ENCODE assay signal across 13 mouse cellular contexts in genomic region chr19:4229451-4230076, GRCm38 (mm10). TPM values are rescaled to one million over a fixed set of nuclear protein-coding genes. Genes with fewer than 3 reads are reported as not detected.
A peak's percentile ranks its signal among the peaks of the same experiment; 100 is the strongest.
DNase-seq lines count a peak whose midpoint lies in the region; ATAC-seq and TF ChIP-seq lines count a peak whose summit lies in the region.
"Had no signal": no experiment of that assay in that cellular context is flagged by ENCODE, and none has a peak within 500 bp of the region (broad histone marks: within the 10 kb centered on the region; RNA-seq: fewer than 3 reads in every experiment).

No protein-coding gene starts in this region.

- H3K27me3 ChIP-seq in forebrain, embryonic 13.5 days, result peaks cover 36% of the 10 kb centered on the region
- peaks cover 18% of the 10 kb centered on the region for H3K27me3 ChIP-seq in forebrain, embryonic 15.5 days
- H3K27me3 ChIP-seq in kidney, postnatal 0 days (ENCODE audit: insufficient read depth, low read length), result no peaks in the 10 kb centered on the region; the same call in 1 of the 2 replicates
- H3K27me3 ChIP-seq in C2C12 (ENCODE audit: control insufficient read depth, insufficient read depth, insufficient read length), result no peaks in the 10 kb centered on the region
- no peaks in the 10 kb centered on the region for H3K27me3 ChIP-seq in intestine, embryonic 15.5 days (replicated peaks)

- TF ChIP-seq CTCF in kidney, postnatal 0 days (IDR thresholded peaks at IDR 0.05; ENCODE audit: low read depth), result no peak
- no peak for TF ChIP-seq CTCF in C2C12 (IDR thresholded peaks at IDR 0.05; ENCODE audit: control insufficient read depth, insufficient read depth, insufficient read length)

- peak; percentile 52 for DNase-seq in kidney, postnatal 0 days (ENCODE audit: low spot score)
- DNase-seq in kidney, postnatal 14 days, result no peak
- DNase-seq in natural killer cell, adult 2 months (ENCODE audit: low spot score in 2 of 2), result no peak
- DNase-seq in c-Kit-positive CD71-positive TER-119-positive erythroid progenitor cells, embryonic 14.5 days (ENCODE audit: low spot score), result no peak

- no peaks in the 10 kb centered on the region for H3K9me3 ChIP-seq in forebrain, embryonic 13.5 days (replicated peaks)
- H3K9me3 ChIP-seq in forebrain, embryonic 15.5 days, result no peaks in the 10 kb centered on the region
- no peaks in the 10 kb centered on the region for H3K9me3 ChIP-seq in kidney, postnatal 0 days (replicated peaks; ENCODE audit: low read length)
- H3K9me3 ChIP-seq in intestine, embryonic 15.5 days, result no peaks in the 10 kb centered on the region

- no peaks in the 10 kb centered on the region for H3K36me3 ChIP-seq in forebrain, embryonic 13.5 days (ENCODE audit: poor library complexity, severe bottlenecking)
- H3K36me3 ChIP-seq in forebrain, embryonic 15.5 days, result no peaks in the 10 kb centered on the region
- no peaks in the 10 kb centered on the region for H3K36me3 ChIP-seq in kidney, postnatal 0 days (ENCODE audit: insufficient read depth, low read length)
- no peaks in the 10 kb centered on the region for H3K36me3 ChIP-seq in C2C12 (ENCODE audit: control insufficient read depth, insufficient read depth)
- no peaks in the 10 kb centered on the region for H3K36me3 ChIP-seq in intestine, embryonic 15.5 days

- no peak for ATAC-seq in forebrain, embryonic 13.5 days
- no peak for ATAC-seq in forebrain, embryonic 15.5 days (replicated peaks)
- peak; percentile 11; the same call in 1 of the 2 replicates for ATAC-seq in kidney, postnatal 0 days (replicated peaks; ENCODE audit: low FRiP score, low read depth)
- peak; percentile 29; the same call in 1 of the 2 replicates for ATAC-seq in intestine, embryonic 15.5 days
- ATAC-seq: CD4-positive, CD25-positive, alpha-beta regulatory T cell, adult 4 months had no signal

- H3ac ChIP-seq in C2C12 (ENCODE audit: control insufficient read depth, insufficient read length, low read depth), result peak overlapping the region; percentile 72

- H3K27ac ChIP-seq in forebrain, embryonic 13.5 days, result no peak overlapping the region
- H3K27ac ChIP-seq in forebrain, embryonic 15.5 days (replicated peaks), result no peak overlapping the region
- H3K27ac ChIP-seq in kidney, postnatal 0 days, result peak overlapping the region; percentile 93; the same call in 1 of the 2 replicates
- peak overlapping the region; percentile 44; the same call in 1 of the 2 replicates for H3K27ac ChIP-seq in intestine, embryonic 15.5 days

- no peaks in the 10 kb centered on the region for H3K79me3 ChIP-seq in C2C12 (ENCODE audit: low read depth)

- H3K4me2 ChIP-seq in forebrain, embryonic 13.5 days, result no peak overlapping the region
- no peak overlapping the region for H3K4me2 ChIP-seq in forebrain, embryonic 15.5 days (replicated peaks)
- H3K4me2 ChIP-seq in kidney, postnatal 0 days (ENCODE audit: low read length), result no peak overlapping the region
- H3K4me2 ChIP-seq in intestine, embryonic 15.5 days (replicated peaks), result peak overlapping the region; percentile 39

- H3K4me3 ChIP-seq in forebrain, embryonic 13.5 days, result no peak overlapping the region
- no peak overlapping the region for H3K4me3 ChIP-seq in forebrain, embryonic 15.5 days
- no peak overlapping the region for H3K4me3 ChIP-seq in kidney, postnatal 0 days (replicated peaks; ENCODE audit: low read depth, low read length)
- no peak overlapping the region for H3K4me3 ChIP-seq in C2C12 (ENCODE audit: insufficient read depth, poor library complexity, severe bottlenecking)
- H3K4me3 ChIP-seq in intestine, embryonic 15.5 days (replicated peaks), result no peak overlapping the region

- H3K9ac ChIP-seq in forebrain, embryonic 13.5 days, result peak overlapping the region; percentile 12; the same call in 1 of the 2 replicates
- no peak overlapping the region for H3K9ac ChIP-seq in forebrain, embryonic 15.5 days (replicated peaks)
- no peak overlapping the region for H3K9ac ChIP-seq in kidney, postnatal 0 days (ENCODE audit: low read depth, low read length)
- peak overlapping the region; percentile 11; the same call in 1 of the 2 replicates for H3K9ac ChIP-seq in intestine, embryonic 15.5 days

- H3K4me1 ChIP-seq in forebrain, embryonic 13.5 days, result peaks cover 10% of the 10 kb centered on the region
- H3K4me1 ChIP-seq in forebrain, embryonic 15.5 days, result peaks cover 13% of the 10 kb centered on the region
- peaks cover 20% of the 10 kb centered on the region for H3K4me1 ChIP-seq in kidney, postnatal 0 days (replicated peaks; ENCODE audit: insufficient read depth, low read length)
- H3K4me1 ChIP-seq in intestine, embryonic 15.5 days (replicated peaks), result peaks cover 31% of the 10 kb centered on the region

- H3K79me2 ChIP-seq in C2C12 (ENCODE audit: control insufficient read depth, insufficient read depth), result peaks cover 12% of the 10 kb centered on the region

- 51% methylated on average over 9 of the region's 9 CpGs for WGBS in forebrain, embryonic 13.5 days
- 46% methylated on average over 9 of the region's 9 CpGs for WGBS in forebrain, embryonic 15.5 days
- 39% methylated on average over 9 of the region's 9 CpGs for WGBS in kidney, postnatal 0 days
- WGBS in intestine, embryonic 15.5 days, result 25% methylated on average over 9 of the region's 9 CpGs

TF ChIP-seq in C2C12, 6 proteins besides CTCF, POLR2A, EP300 and RAD21:
- TF ChIP-seq MAX (IDR thresholded peaks at IDR 0.05) (no peak), FOSL1 (IDR thresholded peaks at IDR 0.05; ENCODE audit: insufficient read depth, low read length, poor library complexity, severe bottlenecking) (no peak), CEBPB (IDR thresholded peaks at IDR 0.05; ENCODE audit: low read depth) (no peak), MYOG (IDR thresholded peaks at IDR 0.05; ENCODE audit: control insufficient read depth, extremely low read depth, insufficient read length) (no peak), USF1 (IDR thresholded peaks at IDR 0.05; ENCODE audit: low read depth) (no peak)

RNA-seq across cellular contexts. Expression of gene Pold4, which starts 2.1 kb away (rescaled TPM):
- 13.1 and 14.2 TPM in 2 replicates for polyA plus RNA-seq in forebrain, embryonic 13.5 days (2015; fragmentation: Nextera tagmentation; extraction: Ambion mirVana)
- polyA plus RNA-seq in forebrain, embryonic 15.5 days (2015; fragmentation: Nextera tagmentation; extraction: Ambion mirVana), result 17.2 and 18.1 TPM in 2 replicates
- 40.9 and 43.6 TPM in 2 replicates for polyA plus RNA-seq in kidney, postnatal 0 days (2015; fragmentation: Nextera tagmentation; extraction: Ambion mirVana)
- 112 TPM for polyA plus RNA-seq in C2C12 (2012; fragmentation: generic; extraction: Trizol)
- 35.0 and 40.8 TPM in 2 replicates for polyA plus RNA-seq in intestine, embryonic 15.5 days (2015; fragmentation: Nextera tagmentation; extraction: Ambion mirVana)

RNA-seq across cellular contexts. Expression of gene AC109138.7, which starts 15.4 kb away (rescaled TPM):
- not detected in 2 replicates for polyA plus RNA-seq in forebrain, embryonic 13.5 days (2015; fragmentation: Nextera tagmentation; extraction: Ambion mirVana)
- not detected in 2 replicates for polyA plus RNA-seq in forebrain, embryonic 15.5 days (2015; fragmentation: Nextera tagmentation; extraction: Ambion mirVana)
- polyA plus RNA-seq in kidney, postnatal 0 days (2015; fragmentation: Nextera tagmentation; extraction: Ambion mirVana), result not detected in 2 replicates
- 0.90 TPM for polyA plus RNA-seq in C2C12 (2012; fragmentation: generic; extraction: Trizol)
- not detected in 2 replicates for polyA plus RNA-seq in intestine, embryonic 15.5 days (2015; fragmentation: Nextera tagmentation; extraction: Ambion mirVana)
- polyA plus RNA-seq: CD4-positive, CD25-positive, alpha-beta regulatory T cell, adult 4 months; embryonic facial prominence, embryonic 11.5 days; heart, embryonic 14.5 days; large intestine, adult 2 months; urinary bladder, adult 2 months had no signal

RNA-seq across cellular contexts. Expression of gene Clcf1, which starts 15.5 kb away (rescaled TPM):
- 0.63 and 0.76 TPM in 2 replicates for polyA plus RNA-seq in forebrain, embryonic 13.5 days (2015; fragmentation: Nextera tagmentation; extraction: Ambion mirVana)
- polyA plus RNA-seq in forebrain, embryonic 15.5 days (2015; fragmentation: Nextera tagmentation; extraction: Ambion mirVana), result 0.39 and 0.43 TPM in 2 replicates
- polyA plus RNA-seq in kidney, postnatal 0 days (2015; fragmentation: Nextera tagmentation; extraction: Ambion mirVana), result 6.5 and 6.7 TPM in 2 replicates
- polyA plus RNA-seq in C2C12 (2012; fragmentation: generic; extraction: Trizol), result 24.8 TPM
- 5.7 and 5.9 TPM in 2 replicates for polyA plus RNA-seq in intestine, embryonic 15.5 days (2015; fragmentation: Nextera tagmentation; extraction: Ambion mirVana)

RNA-seq across cellular contexts. Expression of gene Rad9a, which starts 28.1 kb away (rescaled TPM):
- polyA plus RNA-seq in forebrain, embryonic 13.5 days (2015; fragmentation: Nextera tagmentation; extraction: Ambion mirVana), result 28.9 and 34.7 TPM in 2 replicates
- polyA plus RNA-seq in forebrain, embryonic 15.5 days (2015; fragmentation: Nextera tagmentation; extraction: Ambion mirVana), result 22.6 and 25.2 TPM in 2 replicates
- 22.8 and 25.7 TPM in 2 replicates for polyA plus RNA-seq in kidney, postnatal 0 days (2015; fragmentation: Nextera tagmentation; extraction: Ambion mirVana)
- polyA plus RNA-seq in C2C12 (2012; fragmentation: generic; extraction: Trizol), result 33.3 TPM
- polyA plus RNA-seq in intestine, embryonic 15.5 days (2015; fragmentation: Nextera tagmentation; extraction: Ambion mirVana), result 29.3 and 30.5 TPM in 2 replicates

RNA-seq across cellular contexts. Expression of gene Ppp1ca, which starts 37.7 kb away (rescaled TPM):
- 664 and 700 TPM in 2 replicates for polyA plus RNA-seq in forebrain, embryonic 13.5 days (2015; fragmentation: Nextera tagmentation; extraction: Ambion mirVana)
- polyA plus RNA-seq in forebrain, embryonic 15.5 days (2015; fragmentation: Nextera tagmentation; extraction: Ambion mirVana), result 560 and 578 TPM in 2 replicates
- polyA plus RNA-seq in kidney, postnatal 0 days (2015; fragmentation: Nextera tagmentation; extraction: Ambion mirVana), result 804 and 864 TPM in 2 replicates
- 819 TPM for polyA plus RNA-seq in C2C12 (2012; fragmentation: generic; extraction: Trizol)
- polyA plus RNA-seq in intestine, embryonic 15.5 days (2015; fragmentation: Nextera tagmentation; extraction: Ambion mirVana), result 757 and 779 TPM in 2 replicates

Comparison
In these comparisons a context has a peak if more than half of its experiments do, and no peak if none do; other contexts are left out.
1. H3K9ac ChIP-seq: peak in forebrain, embryonic 13.5 days (single experiment) and intestine, embryonic 15.5 days (single experiment); none in forebrain, embryonic 15.5 days (single experiment) and kidney, postnatal 0 days (single experiment).
2. ATAC-seq: peak in kidney, postnatal 0 days (single experiment) and intestine, embryonic 15.5 days (single experiment); none in forebrain, embryonic 13.5 days (single experiment) and forebrain, embryonic 15.5 days (single experiment).
3. H3K27ac ChIP-seq: peak in kidney, postnatal 0 days (single experiment) and intestine, embryonic 15.5 days (single experiment); none in forebrain, embryonic 13.5 days (single experiment) and forebrain, embryonic 15.5 days (single experiment).